Mouse (Mus musculus) lung, postnatal 0 days (tissue): Measurements from ENCODE around the gene Tmem38b.

Experiments used
- CTCF ChIP-seq: IDR thresholded peaks from 2 replicates; pipeline ENCODE4 v1.5.1; 2016; ENCODE audit warnings: antibody characterized with exemption, mild to moderate bottlenecking
- EP300 ChIP-seq: IDR thresholded peaks from 2 replicates; pipeline ENCODE4 v1.6.1; 2016; ENCODE audit warnings: antibody characterized with exemption, mild to moderate bottlenecking, control low read depth

DNA sequence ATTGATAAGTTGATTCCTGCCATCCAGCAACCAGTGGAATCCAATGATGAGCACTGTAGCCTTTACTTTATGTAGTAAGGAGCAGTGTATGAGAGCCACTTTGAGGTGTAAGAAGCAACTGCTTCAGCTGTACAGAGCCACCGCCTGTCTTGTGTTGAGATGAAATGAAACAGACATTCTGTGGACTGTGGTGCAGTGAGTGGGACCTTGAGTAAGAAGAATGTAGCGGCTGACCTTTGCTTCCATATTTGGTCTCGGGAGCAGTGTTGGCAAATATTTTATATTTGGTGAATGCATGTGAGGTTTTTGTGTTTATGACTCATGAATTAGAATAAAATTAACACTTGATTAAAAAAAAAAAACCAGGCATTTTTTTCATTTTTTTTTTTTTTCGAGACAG, 21.7 kb downstream of the Tmem38b start:
- TF ChIP-seq CTCF, result no peak
- no peak for TF ChIP-seq EP300
